Mouse (Mus musculus) lung, embryonic 15.5 days (tissue): Measurements from ENCODE around the gene Rps11. TPM values are rescaled to one million over a fixed set of nuclear protein-coding genes. Genes with fewer than 3 reads are reported as not detected.
"Not testable (repeated sequence)": the region's sequence is repeated elsewhere in the genome, so short reads cannot be mapped to it uniquely, and the experiment has no call there.

Experiments
- ATAC-seq: fragments of 200-750 bp; cut with Nextera tagmentation; 2 replicates; pipeline ENCODE4 v1.8.0; 2017; ENCODE audit warnings: moderate number of reproducible peaks, borderline replicate concordance; ENCODE audit not compliant: low FRiP score, low TSS enrichment; ENCODE audit errors: extremely low read depth
- H3K27ac ChIP-seq: fragments of 300-500 bp; sonication (generic); 2 replicates; pipeline ENCODE4 v1.5.1; 2015; ENCODE audit warnings: moderate library complexity, mild to moderate bottlenecking, inconsistent platforms
- H3K27me3 ChIP-seq: fragments of 300-500 bp; sonication (generic); 2 replicates; pipeline ENCODE4 v1.6.1; 2015; ENCODE audit warnings: inconsistent platforms
- H3K36me3 ChIP-seq: fragments of 300-500 bp; sonication (generic); 2 replicates; pipeline ENCODE4 v1.6.1; 2015; ENCODE audit warnings: inconsistent platforms
- H3K4me1 ChIP-seq: fragments of 300-500 bp; sonication (generic); 2 replicates; pipeline ENCODE4 v1.6.1; 2015; ENCODE audit warnings: inconsistent platforms
- H3K4me2 ChIP-seq: fragments of 300-500 bp; sonication (generic); 2 replicates; pipeline ENCODE4 v1.6.1; 2015; ENCODE audit warnings: inconsistent platforms, mild to moderate bottlenecking, moderate library complexity
- H3K4me3 ChIP-seq: fragments of 300-500 bp; sonication (generic); 2 replicates; pipeline ENCODE4 v1.5.1; 2015; ENCODE audit warnings: mild to moderate bottlenecking, inconsistent platforms
- H3K9ac ChIP-seq: fragments of 300-500 bp; sonication (generic); 2 replicates; pipeline ENCODE4 v1.6.1; 2015; ENCODE audit warnings: inconsistent platforms
- H3K9me3 ChIP-seq: fragments of 300-500 bp; sonication (generic); 2 replicates; pipeline ENCODE4 v1.6.1; 2016; ENCODE audit warnings: inconsistent platforms
- WGBS: fragments of 180-500 bp; shearing (Covaris S2); methylation state at CpG from one replicate; pipeline ENCODE4 v1.1.7; 2015; 5-methylcytosine and 5-hydroxymethylcytosine counted together
- polyA plus RNA-seq: library from polyadenylated mRNA; unstranded; fragments of >200 nt; fragmentation: Nextera tagmentation; extraction: Ambion mirVana; gene quantifications from 2 replicates; pipeline ENCODE4 v1.2.1, GENCODE M21; 2015

Rps11 gene
- polyA plus RNA-seq, 1 experiment from 2014 or later: 1,432 TPM

GRCm38 (mm10) chr7:45119780-45120709 is 4.2 kb downstream of the Rps11 start:
- Histone ChIP-seq H3K9me3 (no peaks in the 10 kb centered on the region), H3K27me3 (no peaks in the 10 kb centered on the region), H3K9ac (no peak overlapping the region), H3K4me1 (peaks cover 30% of the 10 kb centered on the region), H3K36me3 (peaks cover 49% of the 10 kb centered on the region), H3K27ac (no peak overlapping the region), H3K4me2 (no peak overlapping the region), H3K4me3 (no peak overlapping the region)
- ATAC-seq: no peak
- WGBS: 79% methylated on average over 5 of the region's 5 CpGs

- H3K36me3 ChIP-seq: peaks cover 46% of the 10 kb centered on the region
- no peak overlapping the region for H3K27ac ChIP-seq
- H3K4me3 ChIP-seq: no peak overlapping the region
- no peak overlapping the region for H3K4me2 ChIP-seq
- no peak for ATAC-seq
- H3K9ac ChIP-seq: no peak overlapping the region
- no peaks in the 10 kb centered on the region for H3K9me3 ChIP-seq
- no peaks in the 10 kb centered on the region for H3K27me3 ChIP-seq
- peaks cover 24% of the 10 kb centered on the region for H3K4me1 ChIP-seq
- WGBS: 82% methylated on average over 6 of the region's 6 CpGs
Measured at GRCm38 (mm10) chr7:45118336-45118735, 5.9 kb downstream of the Rps11 start.

- Histone ChIP-seq H3K9me3 (no peaks in the 10 kb centered on the region), H3K4me1 (peaks cover 16% of the 10 kb centered on the region), H3K36me3 (peaks cover 41% of the 10 kb centered on the region), H3K27me3 (no peaks in the 10 kb centered on the region), H3K4me2 (no peak overlapping the region), H3K27ac (no peak overlapping the region), H3K4me3 (no peak overlapping the region), H3K9ac (no peak overlapping the region)
- ATAC-seq: no peak
- 78% methylated on average over 8 of the region's 8 CpGs for WGBS
Measured at GRCm38 (mm10) chr7:45117566-45117965, 6.7 kb downstream of the Rps11 start.

- no peak overlapping the region for H3K4me3 ChIP-seq
- H3K4me2 ChIP-seq: no peak overlapping the region
- ATAC-seq: no peak
- WGBS: 60% methylated on average over 2 of the region's 2 CpGs
- no peak overlapping the region for H3K27ac ChIP-seq
- no peaks in the 10 kb centered on the region for H3K27me3 ChIP-seq
- no peaks in the 10 kb centered on the region for H3K9me3 ChIP-seq
- peaks cover 6% of the 10 kb centered on the region; the same call in 1 of the 2 replicates for H3K36me3 ChIP-seq
- H3K9ac ChIP-seq: no peak overlapping the region
- H3K4me1 ChIP-seq: no peaks in the 10 kb centered on the region
Measured at GRCm38 (mm10) chr7:45113476-45113875, 10.8 kb downstream of the Rps11 start.

- H3K9ac ChIP-seq: no peak overlapping the region
- H3K36me3 ChIP-seq: no peaks in the 10 kb centered on the region
- ATAC-seq: no peak
Measured at GRCm38 (mm10) chr7:45112529-45112928, 11.7 kb downstream of the Rps11 start.

GRCm38 (mm10) chr7:45111940-45112339 is 12.3 kb downstream of the Rps11 start:
- ATAC-seq: no peak
- 36% methylated on average over 2 of the region's 2 CpGs for whole genome bisulfite sequencing
- Histone ChIP-seq H3K9ac (no peak overlapping the region), H3K9me3 (no peaks in the 10 kb centered on the region), H3K4me2 (no peak overlapping the region), H3K27me3 (no peaks in the 10 kb centered on the region), H3K4me1 (no peaks in the 10 kb centered on the region), H3K27ac (no peak overlapping the region), H3K4me3 (no peak overlapping the region), H3K36me3 (no peaks in the 10 kb centered on the region)

More at GRCm38 (mm10) chr7:45112529-45112928, 11.7 kb downstream of the Rps11 start:
- 40% methylated on average over 3 of the region's 3 CpGs for WGBS
- no peaks in the 10 kb centered on the region for H3K4me1 ChIP-seq
- no peaks in the 10 kb centered on the region for H3K9me3 ChIP-seq
- H3K4me2 ChIP-seq: no peak overlapping the region
- H3K27ac ChIP-seq: no peak overlapping the region
- H3K4me3 ChIP-seq: no peak overlapping the region
- no peaks in the 10 kb centered on the region for H3K27me3 ChIP-seq

GRCm38 (mm10) chr7:45110089-45110488 is 14.2 kb downstream of the Rps11 start:
- H3K4me2 ChIP-seq, H3K27ac ChIP-seq: not testable (repeated sequence)
- 83% methylated on average over 4 of the region's 4 CpGs for WGBS

GRCm38 (mm10) chr7:45107052-45107645 is 17.1 kb downstream of the Rps11 start:
- Histone ChIP-seq H3K9ac (no peak overlapping the region), H3K27ac (no peak overlapping the region), H3K4me2 (no peak overlapping the region), H3K9me3 (no peaks in the 10 kb centered on the region), H3K4me3 (no peak overlapping the region), H3K27me3 (no peaks in the 10 kb centered on the region), H3K4me1 (peaks cover 21% of the 10 kb centered on the region), H3K36me3 (no peaks in the 10 kb centered on the region)
- 42% methylated on average over 5 of the region's 5 CpGs for WGBS
- no peak for ATAC-seq

More at GRCm38 (mm10) chr7:45110089-45110488, 14.2 kb downstream of the Rps11 start:
- ATAC-seq, H3K36me3 ChIP-seq, H3K27me3 ChIP-seq, H3K4me1 ChIP-seq, H3K9me3 ChIP-seq, H3K4me3 ChIP-seq, H3K9ac ChIP-seq: not testable (repeated sequence)

GRCm38 (mm10) chr7:45106441-45106840 is 17.8 kb downstream of the Rps11 start:
- Histone ChIP-seq H3K36me3 (no peaks in the 10 kb centered on the region), H3K9ac (no peak overlapping the region), H3K27me3 (no peaks in the 10 kb centered on the region), H3K4me3 (no peak overlapping the region), H3K9me3 (no peaks in the 10 kb centered on the region), H3K4me1 (peaks cover 28% of the 10 kb centered on the region), H3K27ac (no peak overlapping the region), H3K4me2 (no peak overlapping the region)
- 45% methylated on average over 6 of the region's 6 CpGs for WGBS
- no peak for ATAC-seq

GRCm38 (mm10) chr7:45105491-45105890 is 18.7 kb downstream of the Rps11 start:
- Histone ChIP-seq H3K27ac (no peak overlapping the region), H3K4me1 (peaks cover 32% of the 10 kb centered on the region), H3K4me2 (no peak overlapping the region), H3K9me3 (no peaks in the 10 kb centered on the region), H3K27me3 (no peaks in the 10 kb centered on the region), H3K36me3 (no peaks in the 10 kb centered on the region), H3K4me3 (no peak overlapping the region), H3K9ac (no peak overlapping the region)
- no peak for ATAC-seq
- WGBS: 78% methylated on average over 8 of the region's 8 CpGs

GRCm38 (mm10) chr7:45104941-45105340 is 19.3 kb downstream of the Rps11 start:
- 77% methylated on average over 5 of the region's 5 CpGs for WGBS
- Histone ChIP-seq H3K27me3 (no peaks in the 10 kb centered on the region), H3K9ac (no peak overlapping the region), H3K4me3 (no peak overlapping the region), H3K36me3 (no peaks in the 10 kb centered on the region), H3K27ac (no peak overlapping the region), H3K4me1 (peaks cover 34% of the 10 kb centered on the region), H3K4me2 (no peak overlapping the region), H3K9me3 (no peaks in the 10 kb centered on the region)
- ATAC-seq: no peak

- H3K9me3 ChIP-seq: no peaks in the 10 kb centered on the region
- peaks cover 34% of the 10 kb centered on the region for H3K4me1 ChIP-seq
- H3K4me3 ChIP-seq: peak within 1 kb of the TSS; percentile 46
- peak within 1 kb of the TSS; percentile 47 for H3K9ac ChIP-seq
- no peaks in the 10 kb centered on the region for H3K27me3 ChIP-seq
- ATAC-seq: peak; percentile 98
- H3K4me2 ChIP-seq: peak within 1 kb of the TSS; percentile 63
- H3K27ac ChIP-seq: peak within 1 kb of the TSS; percentile 93
- H3K36me3 ChIP-seq: no peaks in the 10 kb centered on the region
- WGBS: 20% methylated on average over 7 of the region's 7 CpGs
Measured at GRCm38 (mm10) chr7:45103652-45104180, 20.5 kb downstream of the Rps11 start, which contains the start of gene Fcgrt. Fcgrt (minus strand) TSS chr7:45103851.
